Mouse (Mus musculus): ENCODE measurements at regions not wholly inside any gene's neighbourhood (a gene's known extent, or its start where the extent isn't known, plus 50 kb on each side); places are given as distances from the start of the nearest gene placed in this dataset.

DNA sequence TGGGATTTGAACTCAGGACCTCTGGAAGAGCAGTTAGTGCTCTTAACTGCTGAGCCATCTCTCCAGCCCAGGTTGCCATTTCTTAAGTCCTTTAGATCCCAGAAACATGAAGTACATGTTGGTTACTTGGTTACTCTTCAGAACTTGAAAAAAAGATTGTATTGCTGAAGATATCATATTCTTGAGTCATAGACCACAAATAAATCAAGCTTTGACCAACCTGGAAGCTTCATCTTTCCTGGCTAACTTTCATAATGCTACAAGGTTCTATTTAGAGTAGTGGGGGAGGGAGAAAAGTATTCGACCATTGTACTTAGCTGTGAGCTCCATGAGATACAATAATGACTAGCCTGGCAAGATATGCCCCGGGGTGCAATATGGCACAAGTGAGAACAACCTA lies 90.9 kb upstream of the Cdkn2b start:
- no peak for DNase-seq (ENCODE audit: low read depth, low spot score)

DNA sequence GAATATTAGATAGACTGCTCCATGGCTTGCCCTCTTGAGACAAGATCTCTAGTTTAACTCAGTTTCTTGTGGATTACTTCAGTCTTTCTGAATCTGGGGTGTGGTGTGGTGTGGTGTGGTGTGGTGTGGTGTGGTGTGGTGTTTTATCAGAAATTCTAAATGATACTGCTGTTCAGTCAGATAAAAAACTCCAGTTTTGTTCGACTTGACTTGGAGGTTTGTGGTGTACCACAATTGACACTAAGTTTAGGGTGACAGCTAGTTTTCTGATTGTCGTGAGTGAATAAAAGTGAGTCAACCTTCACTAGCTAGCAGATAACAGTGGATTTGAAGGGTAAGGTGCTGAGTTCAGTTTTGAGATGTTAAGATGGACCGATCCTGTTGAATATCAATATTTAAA lies 89.5 kb upstream of the Cdkn2b start:
- no peak for DNase-seq (ENCODE audit: low read depth, low spot score)

DNA sequence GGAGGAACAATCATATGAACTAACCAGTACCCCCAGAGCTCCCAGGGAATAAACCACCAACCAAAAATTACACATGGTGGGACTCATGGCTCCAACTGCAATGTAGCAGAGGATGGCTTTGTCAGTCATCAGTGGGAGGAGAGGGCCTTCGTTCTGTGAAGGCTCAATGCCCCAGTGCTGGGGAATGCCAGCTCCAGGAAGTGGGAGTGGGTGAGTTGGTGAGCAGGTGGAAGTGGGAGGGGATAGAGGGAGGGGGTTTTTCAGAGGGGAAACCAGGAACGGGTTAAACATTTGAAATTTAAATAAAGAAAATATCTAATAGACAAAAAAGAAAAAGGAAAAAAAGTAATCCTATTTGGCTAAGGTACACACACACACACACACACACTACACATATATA lies 88.4 kb upstream of the Cdkn2b start:
- DNase-seq (ENCODE audit: low read depth, low spot score), result no peak

DNA sequence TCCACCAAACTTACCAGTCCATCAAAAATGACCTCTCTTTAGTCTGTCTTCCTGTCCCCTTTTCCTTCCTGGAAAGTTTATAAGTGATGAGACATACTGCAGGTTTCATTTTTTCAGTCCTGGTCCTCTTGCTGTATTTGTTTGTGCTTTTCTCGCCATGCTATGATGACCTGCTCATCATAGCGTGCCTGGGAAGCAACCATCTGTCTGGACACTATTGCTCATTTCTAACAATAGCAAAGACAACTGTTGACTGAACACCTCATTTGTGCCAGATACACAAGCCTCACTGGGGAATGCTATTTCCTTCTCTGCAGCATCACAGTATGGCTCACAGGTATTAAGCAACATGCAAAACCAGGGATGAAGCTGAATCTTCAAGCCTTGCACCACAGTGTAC lies 85.2 kb upstream of the Cdkn2b start:
- no peak for DNase-seq (ENCODE audit: low read depth, low spot score)

DNA sequence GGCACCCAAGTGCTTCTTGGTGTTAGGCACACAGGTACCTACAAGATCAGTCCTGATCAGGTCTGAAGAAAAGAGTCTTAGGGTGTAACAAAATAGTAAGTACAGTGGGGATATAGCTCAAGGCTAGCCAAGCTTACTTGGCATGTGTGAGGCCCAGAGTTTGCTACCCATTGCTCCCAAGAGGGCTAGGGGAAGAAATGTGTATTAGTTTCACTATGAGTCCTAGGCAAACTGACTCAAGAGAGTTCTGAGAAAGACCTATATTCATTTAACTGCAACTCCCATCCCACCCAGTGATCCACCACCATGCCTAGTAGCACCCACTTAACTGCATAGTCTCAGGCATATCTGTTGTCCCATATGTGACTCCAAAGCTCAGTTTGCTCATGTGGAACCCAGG lies 84.5 kb upstream of the Cdkn2b start:
- no peak for DNase-seq (ENCODE audit: low read depth, low spot score)

DNA sequence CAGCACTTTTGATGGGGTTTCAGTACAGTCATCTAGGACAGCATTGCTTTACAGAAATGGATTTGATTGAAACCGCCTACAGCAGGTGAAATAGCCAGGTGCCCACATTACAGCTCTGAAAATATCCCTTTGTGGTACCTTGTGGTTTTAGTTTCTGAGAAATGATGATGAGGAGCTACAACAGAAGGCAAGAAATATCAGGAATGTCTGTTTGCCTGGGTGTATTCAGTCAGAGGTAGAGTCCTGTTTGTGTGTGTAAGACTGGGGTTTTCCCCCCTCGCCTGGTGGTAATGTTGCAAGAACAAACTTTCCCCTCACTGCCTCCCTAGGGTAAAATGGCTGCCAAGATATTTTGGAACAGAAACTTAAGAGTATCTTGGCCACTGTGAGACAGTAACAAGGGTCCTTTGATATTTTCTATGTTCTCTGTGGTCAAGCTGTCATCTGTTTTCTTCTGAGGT lies 82.4 kb upstream of the Cdkn2b start:
- no peak for DNase-seq (ENCODE audit: low read depth, low spot score)

DNA sequence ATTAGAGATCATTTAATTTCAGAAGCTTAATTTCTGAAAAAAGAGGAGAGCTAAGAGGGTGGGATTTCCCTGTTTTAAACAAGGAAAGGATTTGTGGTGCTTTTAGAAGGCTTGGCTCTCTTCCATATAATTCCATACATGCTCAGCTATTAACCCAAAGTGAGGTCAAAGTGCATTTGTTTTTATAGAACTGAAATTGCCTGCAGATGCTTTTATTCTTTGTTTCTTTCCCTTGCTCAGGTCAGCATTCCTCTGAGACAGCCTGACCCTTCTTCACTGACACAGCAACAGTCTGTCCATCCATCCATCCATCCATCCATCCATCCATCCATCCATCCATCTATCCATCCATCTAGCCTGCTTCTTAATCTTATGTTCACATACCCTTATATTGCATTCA lies 82.0 kb upstream of the Cdkn2b start:
- DNase-seq (ENCODE audit: low read depth, low spot score), result no peak

DNA sequence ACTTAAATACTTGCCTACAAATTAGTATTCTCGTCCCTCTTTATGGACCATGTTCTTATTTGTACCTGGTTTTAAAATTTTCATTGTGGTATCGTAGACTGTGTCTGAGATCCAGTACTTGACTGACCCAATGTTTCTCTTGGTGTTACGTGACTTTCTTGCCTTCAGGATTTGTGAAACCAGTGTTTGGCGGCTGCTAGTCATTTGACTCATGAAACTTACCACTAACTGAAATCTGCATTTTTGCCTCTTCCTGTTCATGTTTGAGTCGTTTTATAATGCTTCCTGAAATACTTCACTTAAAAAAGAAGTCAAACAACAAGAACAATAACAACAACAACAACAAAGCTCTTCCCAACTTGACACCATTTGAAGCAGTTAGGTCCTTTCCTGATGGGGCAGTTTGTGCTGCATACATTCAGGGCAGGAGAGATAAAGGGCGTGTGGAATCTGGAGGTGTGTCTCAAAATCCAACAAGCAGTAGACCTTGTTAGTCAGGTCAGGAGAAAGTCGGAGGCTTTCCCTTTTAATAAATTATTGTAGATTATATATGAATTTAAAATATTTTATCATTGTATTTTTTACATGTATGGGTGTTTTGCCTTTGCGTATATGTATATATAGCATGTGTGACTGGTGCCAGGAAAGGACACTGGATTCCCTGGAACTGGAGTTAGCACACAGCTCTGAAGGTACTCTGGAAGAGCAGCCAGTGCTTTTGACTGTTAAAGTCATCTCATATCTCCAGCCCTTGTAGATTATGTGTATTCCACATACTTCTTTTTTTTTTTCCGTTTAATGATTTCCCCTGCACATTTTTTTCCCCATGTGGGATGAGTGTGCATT lies 80.8 kb upstream of the Cdkn2b start:
- no peak for DNase-seq (ENCODE audit: low read depth, low spot score)

DNA sequence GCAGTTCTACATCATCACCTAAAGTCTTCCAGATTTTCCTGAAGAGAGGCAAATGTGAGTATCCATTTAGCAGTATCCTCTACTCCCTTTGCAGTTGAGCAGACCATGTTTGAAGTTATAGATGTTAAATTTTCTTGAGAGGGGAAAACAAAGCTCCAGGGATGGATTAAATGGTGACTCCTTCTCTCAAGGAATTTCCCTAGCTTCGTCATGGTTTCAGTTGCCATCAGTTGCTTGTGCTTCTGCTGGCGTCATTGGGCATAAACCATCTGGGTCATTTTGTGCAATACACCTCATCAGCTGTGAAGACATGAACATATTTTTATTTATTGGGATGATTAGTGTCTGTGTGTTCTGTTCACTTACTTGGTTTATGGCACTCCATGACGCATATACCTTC lies 72.7 kb upstream of the Cdkn2b start:
- DNase-seq (ENCODE audit: low read depth, low spot score), result no peak

DNA sequence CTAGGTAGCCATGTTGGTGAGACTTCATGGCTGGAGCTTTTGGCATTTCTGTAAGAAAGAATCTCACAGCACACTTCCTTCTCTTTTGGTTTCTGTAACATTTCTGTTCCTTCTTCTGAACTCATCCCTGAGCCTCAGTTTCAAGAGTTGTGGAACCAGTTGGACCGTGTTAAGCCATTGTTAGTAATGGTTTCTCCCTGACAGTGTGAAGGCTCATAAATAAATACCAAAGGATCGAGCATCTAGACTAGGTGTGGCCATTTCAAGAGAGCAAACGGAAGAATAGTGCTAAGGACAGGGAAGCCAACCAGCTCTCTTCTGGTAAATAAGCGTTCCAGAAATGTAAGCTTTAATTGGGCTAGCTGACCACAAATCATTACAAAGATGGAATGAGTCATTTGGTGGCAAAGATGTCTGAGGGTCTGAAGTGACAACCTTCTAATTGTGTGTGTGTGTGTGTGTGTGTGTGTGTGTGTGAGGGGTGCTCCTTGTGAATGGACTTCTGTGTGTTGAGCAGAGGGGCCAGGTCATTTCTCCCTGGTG lies 71.7 kb upstream of the Cdkn2b start:
- DNase-seq (ENCODE audit: low read depth, low spot score), result no peak

DNA sequence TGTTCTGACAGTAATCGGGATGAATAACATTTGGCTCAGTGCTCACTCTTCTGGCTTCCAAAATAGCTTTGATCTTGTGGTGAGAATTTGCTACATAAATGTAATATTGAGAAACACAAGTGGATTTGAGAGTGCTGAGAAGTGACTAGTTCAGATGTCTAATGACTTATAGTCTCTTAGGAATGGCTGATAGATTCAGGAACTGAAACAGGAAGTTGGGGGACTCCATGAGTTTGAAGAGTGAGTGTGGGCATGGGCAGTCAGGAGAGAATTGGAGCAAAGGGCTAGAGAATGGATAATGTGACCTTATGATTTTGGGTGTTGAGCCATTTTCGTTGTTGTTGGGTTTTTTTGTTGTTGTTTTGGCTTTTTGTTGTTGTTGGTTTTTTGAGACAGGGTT lies 70.9 kb upstream of the Cdkn2b start:
- DNase-seq (ENCODE audit: low read depth, low spot score), result no peak

DNA sequence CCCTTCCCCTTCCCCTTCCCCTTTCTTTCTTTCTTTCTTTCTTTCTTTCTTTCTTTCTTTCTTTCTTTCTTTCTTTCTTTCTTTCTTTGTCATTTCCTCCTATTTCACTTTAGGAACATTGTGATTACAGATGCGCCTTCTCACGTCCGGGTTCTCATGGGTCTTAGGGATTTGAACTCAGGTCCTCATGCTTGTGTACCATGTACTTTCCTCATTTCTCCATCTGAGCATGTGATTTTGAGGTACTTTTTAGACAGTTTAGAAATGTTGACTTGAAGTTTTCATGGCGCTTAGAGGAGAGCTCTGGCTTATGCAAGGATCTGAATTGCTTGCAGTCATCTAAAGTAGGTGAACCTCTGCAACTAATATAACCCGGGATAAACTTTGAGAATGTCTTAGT lies 70.2 kb upstream of the Cdkn2b start:
- DNase-seq (ENCODE audit: low read depth, low spot score), result no peak

DNA sequence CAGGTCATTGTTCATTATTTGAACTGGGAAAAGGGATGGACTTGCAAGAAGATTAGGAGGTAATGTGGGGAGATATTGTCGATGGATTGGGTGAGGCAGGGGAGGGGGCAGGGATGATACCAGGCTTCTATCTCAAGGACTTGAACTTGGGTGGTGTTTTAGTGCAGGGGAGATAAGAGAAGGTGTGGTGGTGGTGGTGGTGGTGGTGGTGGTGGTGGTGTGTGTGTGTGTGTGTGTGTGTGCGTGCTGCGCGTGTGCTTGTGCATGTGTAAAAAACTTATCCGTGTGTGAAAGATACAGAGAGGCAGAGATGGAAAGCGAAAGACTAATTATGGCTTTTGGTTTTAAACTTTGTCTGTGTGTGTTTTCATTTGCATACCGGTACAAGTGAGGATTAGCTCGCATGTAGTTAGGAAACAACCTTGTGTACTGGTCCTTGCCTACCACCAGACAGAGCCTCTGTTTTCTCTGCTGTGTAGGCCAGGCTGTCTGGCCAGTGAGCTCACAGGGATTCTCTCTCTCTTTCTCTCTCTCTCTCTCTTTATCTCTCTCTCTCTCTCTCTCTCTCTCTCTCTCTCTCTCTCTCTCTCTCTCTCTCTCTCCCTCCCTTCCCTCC lies 69.6 kb upstream of the Cdkn2b start:
- no peak for DNase-seq (ENCODE audit: low read depth, low spot score)

DNA sequence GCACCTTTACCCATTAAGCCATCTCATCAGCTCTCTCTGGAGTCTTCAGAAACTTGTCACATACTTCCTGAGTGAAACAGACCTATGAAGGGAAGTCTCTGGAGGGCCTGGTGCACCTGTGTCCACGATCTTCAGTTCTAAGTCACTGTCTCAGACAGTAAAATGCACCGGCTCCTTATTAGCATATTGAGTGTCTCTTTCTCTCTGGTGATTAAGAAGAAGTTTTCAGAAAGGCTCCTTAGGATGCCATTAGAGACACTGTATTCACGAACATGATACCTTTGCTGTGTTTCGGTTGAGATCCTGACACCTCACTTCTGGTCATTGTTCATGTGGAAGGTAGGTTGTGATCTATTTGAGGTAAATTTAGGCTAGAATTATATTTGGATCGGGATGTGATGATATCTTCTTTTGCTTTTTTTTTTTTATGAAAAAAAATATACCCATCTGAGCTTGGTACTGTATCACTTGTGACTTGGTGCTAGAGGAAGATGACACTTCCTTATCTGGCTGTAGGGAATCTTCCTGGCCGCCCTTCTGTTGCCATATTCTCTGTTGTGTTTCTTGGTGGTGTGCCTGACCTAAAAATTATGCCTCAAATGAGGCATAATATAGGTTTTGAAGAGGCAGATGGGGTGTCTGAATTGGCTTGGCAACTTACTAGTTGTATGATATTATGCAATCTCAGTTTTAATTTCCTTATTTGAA lies 68.9 kb upstream of the Cdkn2b start:
- DNase-seq (ENCODE audit: low read depth, low spot score), result no peak

DNA sequence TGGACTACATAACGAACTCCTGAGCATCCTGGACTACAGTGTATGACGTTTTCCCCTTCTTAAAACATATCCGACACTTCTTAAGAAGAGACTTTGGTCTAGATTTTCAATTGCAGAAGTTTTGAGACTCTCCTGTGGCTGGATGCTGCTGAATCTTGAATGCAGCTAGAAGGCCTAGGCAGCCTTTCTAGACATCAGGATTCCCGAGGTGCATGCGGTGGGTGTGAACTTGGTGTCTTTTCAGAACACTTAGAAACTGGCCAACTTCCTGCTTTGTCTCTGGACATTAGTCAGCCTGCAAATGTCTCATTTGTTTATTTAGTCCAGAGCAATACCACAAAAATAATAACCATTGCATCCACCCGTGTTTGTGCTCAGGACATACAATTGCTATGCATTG lies 61.8 kb upstream of the Cdkn2b start:
- no peak for DNase-seq (ENCODE audit: low read depth, low spot score)

DNA sequence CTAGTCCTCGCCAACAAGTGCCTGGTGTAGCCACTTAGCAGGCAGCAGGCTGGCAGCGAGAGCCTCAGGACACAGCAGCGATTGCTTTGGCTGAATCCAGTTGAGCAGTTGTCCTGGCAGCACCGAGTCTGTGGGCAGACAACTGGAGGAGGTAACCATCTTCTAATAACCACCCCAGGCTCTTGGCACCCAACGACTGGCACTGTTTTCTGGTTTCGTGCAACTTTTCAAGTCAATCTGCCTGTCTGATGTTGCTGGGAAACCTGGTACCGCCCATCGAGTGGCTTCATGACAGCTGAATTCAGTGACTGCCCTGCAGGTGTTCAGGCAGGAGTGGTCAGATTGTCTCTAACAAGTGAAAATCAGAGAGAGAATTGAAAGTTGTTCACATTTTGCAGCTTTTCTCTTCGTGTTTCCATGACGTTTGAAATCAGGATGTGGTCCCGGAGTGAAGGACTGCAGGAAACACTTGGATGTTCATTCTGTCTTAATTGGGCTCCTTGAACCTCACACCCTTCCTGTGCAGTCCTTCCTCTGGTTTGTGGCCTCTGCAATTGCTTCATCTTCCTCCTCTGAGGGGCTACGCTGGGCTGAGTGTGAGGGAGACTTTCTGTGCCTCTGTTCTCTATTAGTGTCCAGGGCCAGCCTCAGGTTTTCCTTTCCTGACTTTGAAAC lies 58.1 kb upstream of the Cdkn2b start:
- DNase-seq (ENCODE audit: low read depth, low spot score), result no peak

DNA sequence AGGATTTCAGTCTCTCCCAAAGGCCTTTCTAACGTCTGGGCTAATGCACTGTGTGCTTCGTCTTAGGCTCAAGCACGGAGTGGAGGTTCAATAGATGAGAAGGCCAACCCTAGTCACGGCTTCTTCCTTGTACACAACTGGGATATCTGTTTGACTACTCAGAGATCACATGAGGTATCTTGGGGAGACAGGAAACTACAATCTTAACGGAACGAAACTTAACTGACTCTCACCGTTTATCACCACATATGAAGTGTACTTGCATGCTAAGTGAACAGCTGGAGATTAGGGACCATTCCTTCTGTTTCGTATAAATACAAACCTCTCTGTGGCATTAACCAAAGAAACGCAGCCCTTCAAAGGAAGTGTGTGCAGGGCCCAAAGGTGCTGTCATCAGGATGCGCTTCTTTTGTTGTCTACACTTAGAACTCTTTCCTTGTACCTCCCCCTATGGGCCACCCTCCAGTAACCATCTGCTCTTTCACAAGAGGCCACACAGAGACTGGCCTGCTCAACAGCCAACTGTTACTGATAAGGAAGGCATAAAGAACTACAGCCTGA lies 55.8 kb upstream of the Cdkn2b start:
- DNase-seq (ENCODE audit: low read depth, low spot score), result no peak

DNA sequence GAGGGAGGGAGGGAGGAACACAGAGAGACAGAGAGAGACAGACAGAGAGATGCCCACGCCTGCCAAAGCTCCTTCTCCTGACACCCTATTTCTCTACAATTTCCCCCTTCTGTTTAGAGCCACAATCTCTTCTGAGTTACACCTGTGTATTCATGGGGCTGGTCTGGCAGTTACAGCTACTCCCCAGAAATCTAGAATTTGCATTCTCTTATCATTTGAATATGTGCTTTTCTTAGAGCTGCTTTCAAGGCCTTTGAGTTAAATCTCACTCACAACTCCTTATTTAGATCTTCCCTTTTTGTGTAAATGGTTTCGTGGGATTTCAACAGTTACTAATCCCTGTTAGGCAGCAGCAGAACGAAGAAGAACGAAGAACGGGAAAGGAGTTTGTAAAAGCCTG lies 55.0 kb upstream of the Cdkn2b start:
- DNase-seq (ENCODE audit: low read depth, low spot score), result no peak

DNA sequence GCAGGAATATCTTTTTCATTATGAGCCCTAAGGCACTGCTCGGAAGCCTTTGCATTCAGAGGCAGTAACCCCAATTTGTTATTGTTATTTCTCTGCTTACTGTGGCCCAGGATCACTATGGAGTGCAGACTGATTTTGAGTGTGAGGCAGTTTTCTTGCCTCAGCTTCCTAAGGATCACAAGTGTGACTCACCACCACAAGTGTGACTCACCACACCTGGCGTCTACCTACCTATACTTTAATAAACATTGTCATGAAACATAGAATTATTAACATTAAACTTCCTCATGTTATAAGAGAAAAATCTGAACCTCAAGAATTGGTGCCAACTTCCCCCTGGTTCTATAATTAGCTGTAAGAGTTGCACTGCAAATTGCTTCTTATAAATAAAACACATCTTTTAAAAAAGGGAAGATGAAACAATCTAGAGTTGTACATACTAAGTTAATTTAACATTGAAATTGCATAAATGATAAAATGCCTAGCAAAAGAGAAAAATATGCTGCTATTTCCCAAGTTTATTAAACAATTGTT lies 52.4 kb upstream of the Cdkn2b start:
- DNase-seq (ENCODE audit: low read depth, low spot score), result no peak

DNA sequence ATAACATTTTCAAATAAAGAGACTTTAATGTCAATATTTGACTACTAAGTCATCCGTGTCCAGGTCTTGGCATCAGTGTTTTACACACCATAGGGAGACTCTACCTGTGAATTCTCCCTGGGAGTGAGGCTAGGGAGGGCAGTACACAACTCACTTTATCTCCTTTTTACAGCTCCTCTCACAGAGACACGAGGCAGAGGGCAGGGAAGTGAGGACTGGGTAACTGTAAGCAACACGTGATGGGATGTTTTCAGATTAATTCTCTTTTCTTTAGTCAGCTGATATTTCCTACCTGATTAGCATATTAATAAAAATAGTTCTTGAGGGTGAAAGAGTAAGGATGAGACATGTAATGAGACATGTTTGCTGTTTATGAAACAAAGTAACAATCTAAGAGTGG lies 51.8 kb upstream of the Cdkn2b start:
- DNase-seq (ENCODE audit: low read depth, low spot score), result no peak

DNA sequence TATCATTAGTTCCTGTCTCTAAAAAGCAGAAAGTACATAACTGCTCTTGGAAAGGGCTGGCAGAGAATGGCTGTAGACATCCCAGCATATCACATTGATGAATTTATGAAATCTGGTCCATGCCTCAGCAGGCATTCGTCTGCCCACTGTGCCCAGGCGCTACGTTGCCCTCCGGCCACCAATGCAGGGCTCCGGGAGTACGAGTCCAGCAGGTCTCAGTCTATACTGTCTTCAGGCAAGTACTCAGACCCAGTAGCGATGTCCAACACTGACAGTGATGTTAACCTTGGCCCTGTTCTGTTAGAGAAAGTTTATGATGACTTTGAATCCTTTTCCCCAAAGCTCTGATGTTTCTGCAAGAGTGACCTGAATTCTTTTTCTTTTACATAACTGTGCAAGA lies 50.5 kb upstream of the Cdkn2b start:
- DNase-seq (ENCODE audit: low read depth, low spot score), result no peak
